Mouse (Mus musculus) B cell, adult 67 days (primary cell): Measurements from ENCODE around the gene 1700008P02Rik. TPM values are rescaled to one million over a fixed set of nuclear protein-coding genes. Genes with fewer than 3 reads are reported as not detected.

Experiments
- total RNA-seq, 2 experiments: library from RNA; stranded (reverse); gene quantifications; 4 replicates each; pipeline ENCODE4 v1.2.4; 2023

1700008P02Rik gene
- total RNA-seq: not detected

GRCm38 (mm10) chr3:6620343-6620742, at the start of gene 1700008P02Rik:
TSS of gene 1700008P02Rik (minus strand) at chr3:6620443.

